Mouse (Mus musculus): Measurements from ENCODE around the gene Ahctf1. TPM values are rescaled to one million over a fixed set of nuclear protein-coding genes. Genes with fewer than 3 reads are reported as not detected.

Gene Ahctf1
- polyA plus RNA-seq, 1 experiment = 6.6 TPM

DNA sequence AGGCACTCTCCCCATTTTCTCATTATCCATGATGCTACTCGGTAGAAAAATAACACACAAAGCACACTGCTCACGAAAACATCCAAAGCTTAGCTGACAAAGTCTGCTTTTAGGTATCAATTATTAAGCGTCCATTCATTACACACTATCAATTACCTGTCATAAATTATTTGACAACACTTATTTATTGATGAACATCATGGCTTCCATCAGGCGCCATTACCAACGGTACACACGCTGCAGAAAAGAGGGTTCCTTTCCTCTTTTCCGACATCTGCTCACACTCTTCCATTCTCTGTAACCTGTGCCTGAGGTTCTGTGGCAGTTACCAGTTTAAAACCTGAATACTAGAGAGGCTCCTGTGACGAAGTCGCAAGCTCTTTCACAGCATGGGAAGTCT lies 58.3 kb downstream of the Ahctf1 start, which contains the start of gene Kif28:
TSS of gene Kif28 (minus strand) at position 101 of the 400 bp plus-strand sequence.
- TF ChIP-seq MYOD1 (IDR thresholded peaks at IDR 0.05; ENCODE audit: control insufficient read depth in 1 of 3, insufficient read length in 2 of 3, low read depth in 2 of 3) (no peak), POLR2AphosphoS2 (IDR thresholded peaks at IDR 0.05; ENCODE audit: insufficient read length, low read depth) (no peak), POLR2A (IDR thresholded peaks at IDR 0.05; ENCODE audit: insufficient read length, low read depth) (no peak), SRF (IDR thresholded peaks at IDR 0.05; ENCODE audit: control insufficient read depth, insufficient read length, low read depth) (no peak), MYOG (IDR thresholded peaks at IDR 0.05; ENCODE audit: control insufficient read depth in 1 of 3, insufficient read depth in 1 of 3, insufficient read length in 2 of 3, low read depth in 2 of 3) (no peak), TCF12 (IDR thresholded peaks at IDR 0.05; ENCODE audit: insufficient read depth, poor library complexity, severe bottlenecking) (no peak), CEBPB (IDR thresholded peaks at IDR 0.05; ENCODE audit: insufficient read depth, poor library complexity, severe bottlenecking) (no peak), USF1 (IDR thresholded peaks at IDR 0.05; ENCODE audit: low read depth) (no peak), REST (IDR thresholded peaks at IDR 0.05; ENCODE audit: insufficient read depth, insufficient read length) (no peak), MAX (IDR thresholded peaks at IDR 0.05; ENCODE audit: low read depth) (no peak), E2F4 (IDR thresholded peaks at IDR 0.05; ENCODE audit: insufficient read depth) (no peak), TCF3 (IDR thresholded peaks at IDR 0.05; ENCODE audit: insufficient read length, low read depth) (no peak)
- Histone ChIP-seq H3K79me2 (ENCODE audit: control insufficient read depth, insufficient read depth) (no peaks in the 10 kb centered on the region), H3K36me3 (ENCODE audit: control insufficient read depth, insufficient read depth) (peaks cover 34% of the 10 kb centered on the region), H3K27me3 (ENCODE audit: control insufficient read depth, insufficient read depth, insufficient read length) (no peaks in the 10 kb centered on the region), H3K4me2 (ENCODE audit: low read depth) (no peak within 1 kb of the TSS), H3K4me3 (no peak within 1 kb of the TSS), H3ac (ENCODE audit: control insufficient read depth, insufficient read length) (no peak within 1 kb of the TSS)

DNA sequence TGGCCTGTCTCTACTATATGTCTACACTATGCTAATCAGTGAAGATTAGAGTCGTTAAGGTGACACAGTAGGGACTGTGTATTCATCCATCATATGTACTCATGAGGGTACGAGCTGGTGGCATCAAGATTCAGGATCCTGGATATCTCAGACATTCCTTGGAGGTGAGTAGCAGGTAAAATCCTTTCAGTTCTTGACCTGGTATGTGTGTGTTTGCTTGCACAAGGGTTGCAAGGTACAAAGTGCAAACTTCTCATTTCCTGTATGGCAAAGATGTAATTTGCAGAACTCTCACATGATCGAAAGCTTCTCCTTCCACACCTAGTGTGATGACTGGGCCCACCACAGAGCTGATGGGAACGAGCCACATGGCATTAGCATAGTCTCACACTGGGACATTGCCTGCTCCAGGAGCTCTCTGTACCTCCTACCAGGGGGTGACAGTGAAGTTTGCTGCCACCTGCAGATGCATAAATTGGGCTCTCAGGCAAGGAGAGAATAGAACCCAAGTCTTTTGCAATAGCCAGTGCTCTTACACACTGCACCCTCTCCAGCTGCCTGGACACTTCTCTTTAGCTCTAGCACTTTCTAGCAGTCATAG lies 59.8 kb downstream of the Ahctf1 start:
- H3K27me3 ChIP-seq (ENCODE audit: control insufficient read depth, insufficient read depth, insufficient read length) = no peaks in the 10 kb centered on the region
- no peak overlapping the region for H3ac ChIP-seq (ENCODE audit: control insufficient read depth, insufficient read length)
- H3K4me3 ChIP-seq = no peak overlapping the region
- TF ChIP-seq MYOD1 (IDR thresholded peaks at IDR 0.05; ENCODE audit: control insufficient read depth in 1 of 3, insufficient read length in 2 of 3, low read depth in 2 of 3) (no peak), REST (IDR thresholded peaks at IDR 0.05; ENCODE audit: insufficient read depth, insufficient read length) (no peak), E2F4 (IDR thresholded peaks at IDR 0.05; ENCODE audit: insufficient read depth) (no peak), POLR2AphosphoS2 (IDR thresholded peaks at IDR 0.05; ENCODE audit: insufficient read length, low read depth) (peak; percentile 22), SRF (IDR thresholded peaks at IDR 0.05; ENCODE audit: control insufficient read depth, insufficient read length, low read depth) (no peak), TCF3 (IDR thresholded peaks at IDR 0.05; ENCODE audit: insufficient read length, low read depth) (no peak)
- peaks cover 26% of the 10 kb centered on the region for H3K36me3 ChIP-seq (ENCODE audit: control insufficient read depth, insufficient read depth)
- H3K79me2 ChIP-seq (ENCODE audit: control insufficient read depth, insufficient read depth) = no peaks in the 10 kb centered on the region
- H3K4me2 ChIP-seq (ENCODE audit: low read depth) = no peak overlapping the region

DNA sequence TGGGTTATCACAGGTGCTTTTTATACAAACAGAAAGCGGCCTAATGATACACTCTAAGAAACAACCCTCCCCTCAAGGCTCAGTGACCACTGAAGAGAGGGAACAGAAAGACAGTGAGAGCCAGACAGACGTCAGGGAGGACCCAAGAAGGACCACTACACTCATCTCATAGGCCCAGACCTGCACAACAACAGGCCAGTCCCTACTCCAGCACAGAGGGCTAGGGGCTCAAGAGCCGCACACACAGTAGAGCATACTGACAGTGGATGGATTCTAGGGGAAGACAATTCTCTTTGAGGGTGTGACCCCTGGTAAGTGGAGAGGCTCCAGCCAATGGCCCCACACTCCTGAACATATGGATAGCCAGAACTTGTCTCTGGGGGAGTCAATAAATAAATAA lies 67.0 kb downstream of the Ahctf1 start:
- no peak overlapping the region for H3K4me2 ChIP-seq (ENCODE audit: low read depth)
- no peaks in the 10 kb centered on the region for H3K36me3 ChIP-seq (ENCODE audit: control insufficient read depth, insufficient read depth)
- H3ac ChIP-seq (ENCODE audit: control insufficient read depth, insufficient read length) = no peak overlapping the region
- TF ChIP-seq TCF3 (IDR thresholded peaks at IDR 0.05; ENCODE audit: insufficient read length, low read depth) (no peak), CEBPB (IDR thresholded peaks at IDR 0.05; ENCODE audit: insufficient read depth, poor library complexity, severe bottlenecking) (no peak), TCF12 (IDR thresholded peaks at IDR 0.05; ENCODE audit: insufficient read depth, poor library complexity, severe bottlenecking) (no peak)
- no peak overlapping the region for H3K4me3 ChIP-seq
- no peaks in the 10 kb centered on the region for H3K79me2 ChIP-seq (ENCODE audit: control insufficient read depth, insufficient read depth)
- peaks cover 12% of the 10 kb centered on the region for H3K27me3 ChIP-seq (ENCODE audit: control insufficient read depth, insufficient read depth, insufficient read length)

DNA sequence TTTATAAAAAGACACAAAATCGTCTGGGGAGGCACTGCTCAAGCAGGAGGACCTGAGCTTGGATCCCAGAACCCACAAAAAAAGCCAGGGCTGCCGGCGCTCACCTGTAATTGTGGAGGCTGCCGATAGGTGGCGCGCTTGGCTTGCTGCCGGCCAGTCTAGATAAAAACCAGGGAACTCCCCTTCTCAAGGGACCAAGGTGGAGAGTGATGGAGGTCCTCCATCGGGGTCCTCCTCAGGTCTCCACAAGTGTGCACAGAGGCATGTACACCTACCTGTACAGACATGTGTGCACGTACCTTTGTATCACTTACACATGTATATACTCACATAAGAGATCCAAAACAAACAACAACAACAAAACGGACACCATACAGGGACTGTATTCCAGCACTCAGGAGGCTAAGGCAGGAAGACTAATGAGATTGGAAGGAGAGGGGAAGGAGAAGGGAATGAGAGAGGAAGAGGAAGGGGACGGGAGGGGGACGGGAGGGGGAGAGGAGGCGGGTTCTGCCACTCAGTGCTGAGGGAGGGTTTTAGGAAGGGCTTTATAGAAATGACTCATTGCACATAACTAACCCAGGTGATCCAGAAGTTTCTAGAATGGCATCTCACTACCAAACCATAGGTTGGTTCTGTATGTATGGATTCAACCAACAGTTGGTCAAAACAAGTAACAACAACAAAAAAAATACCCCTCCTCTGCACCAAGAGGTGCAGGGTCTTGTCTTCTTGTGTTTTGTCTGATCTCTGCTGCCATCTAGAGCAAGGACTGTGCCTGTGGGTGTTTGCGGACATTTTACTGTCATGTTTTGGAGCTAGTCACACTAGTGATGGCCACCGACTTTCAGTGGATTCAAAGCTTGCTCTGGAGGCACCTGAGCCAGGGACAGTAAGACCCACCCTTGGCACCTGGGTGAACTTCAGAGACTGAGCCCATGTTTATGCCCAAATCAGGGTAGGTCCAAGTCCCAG lies 68.7 kb downstream of the Ahctf1 start:
- H3K4me2 ChIP-seq (ENCODE audit: low read depth) = peak overlapping the region; percentile 21
- TF ChIP-seq TCF3 (IDR thresholded peaks at IDR 0.05; ENCODE audit: insufficient read length, low read depth) = no peak
- TF ChIP-seq SRF (IDR thresholded peaks at IDR 0.05; ENCODE audit: control insufficient read depth, insufficient read length, low read depth) = no peak
- no peak for TF ChIP-seq POLR2A (IDR thresholded peaks at IDR 0.05; ENCODE audit: insufficient read length, low read depth)
- TF ChIP-seq TCF12 (IDR thresholded peaks at IDR 0.05; ENCODE audit: insufficient read depth, poor library complexity, severe bottlenecking) = no peak
- no peak for TF ChIP-seq MYOD1 (IDR thresholded peaks at IDR 0.05; ENCODE audit: control insufficient read depth in 1 of 3, insufficient read length in 2 of 3, low read depth in 2 of 3)
- no peak for TF ChIP-seq E2F4 (IDR thresholded peaks at IDR 0.05; ENCODE audit: insufficient read depth)
- no peak for TF ChIP-seq MAX (IDR thresholded peaks at IDR 0.05; ENCODE audit: low read depth)
- no peak for TF ChIP-seq MYOG (IDR thresholded peaks at IDR 0.05; ENCODE audit: control insufficient read depth in 1 of 3, insufficient read depth in 1 of 3, insufficient read length in 2 of 3, low read depth in 2 of 3)
- TF ChIP-seq USF1 (IDR thresholded peaks at IDR 0.05; ENCODE audit: low read depth) = no peak
- TF ChIP-seq REST (IDR thresholded peaks at IDR 0.05; ENCODE audit: insufficient read depth, insufficient read length) = no peak
- H3ac ChIP-seq (ENCODE audit: control insufficient read depth, insufficient read length) = no peak overlapping the region
- H3K36me3 ChIP-seq (ENCODE audit: control insufficient read depth, insufficient read depth) = no peaks in the 10 kb centered on the region
- peaks cover 20% of the 10 kb centered on the region for H3K27me3 ChIP-seq (ENCODE audit: control insufficient read depth, insufficient read depth, insufficient read length)
- H3K4me3 ChIP-seq = no peak overlapping the region
- no peaks in the 10 kb centered on the region for H3K79me2 ChIP-seq (ENCODE audit: control insufficient read depth, insufficient read depth)

All from myocyte (in vitro differentiated cells).